Mouse (Mus musculus) retina, postnatal 1 day (tissue): ENCODE results near the gene Gtf3a.

Source experiments
- DNase-seq: peaks from one replicate; pipeline ENCODE4 v3.0.0-alpha.2; 2012

Gtf3a gene

DNA sequence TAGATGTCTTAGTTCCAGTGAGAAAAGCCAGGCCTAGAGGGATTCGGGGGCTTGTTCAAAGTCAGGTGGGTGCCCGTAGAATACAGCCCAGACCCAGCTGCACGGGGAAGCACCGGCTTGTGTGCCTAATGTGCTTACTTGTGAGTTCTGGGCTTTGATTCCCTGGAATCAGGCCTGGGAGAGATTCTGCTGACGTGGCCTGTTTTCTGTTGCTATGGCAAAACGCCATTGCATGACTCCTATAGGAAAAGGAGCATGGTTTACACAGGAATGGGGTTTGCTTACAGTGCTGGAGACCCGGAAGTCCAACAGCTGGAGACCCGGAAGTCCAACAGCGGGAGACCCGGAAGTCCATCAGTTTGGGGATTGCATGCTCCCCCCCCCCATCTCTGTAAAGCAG, 39.1 kb downstream of the Gtf3a start:
- no peak for DNase-seq

DNA sequence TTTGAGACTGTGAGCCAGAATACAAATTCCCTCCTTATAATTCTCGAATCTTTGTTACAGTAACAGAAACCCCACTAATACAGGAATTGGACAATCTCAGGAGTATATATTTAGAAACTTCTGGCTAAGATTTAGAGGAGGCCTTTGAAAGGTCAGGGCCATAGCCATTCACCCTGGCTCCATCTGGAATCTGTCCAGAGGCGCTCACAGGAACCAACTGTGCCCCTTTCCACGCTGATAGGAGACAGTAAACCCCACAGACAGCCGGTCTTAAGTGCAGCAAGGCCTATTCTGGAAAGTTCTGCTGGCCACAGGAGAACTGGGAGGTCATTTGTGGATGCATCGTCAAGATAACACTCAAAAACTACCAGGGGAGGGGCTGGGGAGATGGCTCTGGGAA, 40.6 kb downstream of the Gtf3a start:
- DNase-seq, result no peak

- no peak for DNase-seq
Measured at GRCm38 (mm10) chr5:146993509-146993908, 45.1 kb downstream of the Gtf3a start.

DNA sequence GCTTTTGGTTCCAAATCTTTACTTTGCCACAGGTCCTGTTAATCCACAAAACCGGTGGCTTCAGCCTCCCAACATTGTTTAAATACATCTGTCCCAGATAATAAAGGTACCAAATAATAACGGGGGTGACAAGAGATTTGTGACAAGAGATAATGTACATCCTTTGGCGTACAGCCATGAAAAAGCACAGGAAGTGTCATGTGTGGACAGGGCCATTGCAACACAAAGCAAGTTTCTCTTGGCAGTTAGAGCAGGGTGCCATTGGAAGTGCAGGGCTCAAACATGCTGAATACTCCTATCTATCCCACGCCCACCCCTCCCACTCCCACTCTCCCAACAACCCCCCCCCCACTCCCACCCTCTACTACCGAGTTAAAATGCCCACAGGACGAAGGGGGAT, 46.5 kb downstream of the Gtf3a start:
- no peak for DNase-seq

DNA sequence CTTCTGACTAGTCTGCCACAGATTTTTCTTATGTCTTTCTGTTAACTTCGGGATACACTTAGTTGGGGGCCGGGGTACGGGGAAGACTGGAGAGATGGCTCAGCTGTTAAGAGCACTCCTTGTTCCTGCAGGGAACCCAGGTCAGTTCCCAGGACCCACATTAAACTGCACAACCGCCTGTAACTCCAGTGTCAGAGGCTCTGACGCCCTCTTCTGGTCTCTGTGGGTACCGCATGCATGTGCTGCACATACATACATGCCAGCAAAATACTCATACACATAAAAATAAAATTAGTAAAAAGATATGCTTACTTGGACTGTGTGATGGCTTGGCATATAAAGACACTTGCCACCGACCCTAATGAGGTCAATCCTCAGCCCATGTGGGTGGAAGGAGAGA, 48.4 kb downstream of the Gtf3a start:
- DNase-seq, result no peak

- no peak for DNase-seq
Measured at GRCm38 (mm10) chr5:146998802-146999201, 50.3 kb downstream of the Gtf3a start.

GRCm38 (mm10) chr5:147001312-147001711, 52.9 kb downstream of the Gtf3a start:
- DNase-seq, result no peak

DNA sequence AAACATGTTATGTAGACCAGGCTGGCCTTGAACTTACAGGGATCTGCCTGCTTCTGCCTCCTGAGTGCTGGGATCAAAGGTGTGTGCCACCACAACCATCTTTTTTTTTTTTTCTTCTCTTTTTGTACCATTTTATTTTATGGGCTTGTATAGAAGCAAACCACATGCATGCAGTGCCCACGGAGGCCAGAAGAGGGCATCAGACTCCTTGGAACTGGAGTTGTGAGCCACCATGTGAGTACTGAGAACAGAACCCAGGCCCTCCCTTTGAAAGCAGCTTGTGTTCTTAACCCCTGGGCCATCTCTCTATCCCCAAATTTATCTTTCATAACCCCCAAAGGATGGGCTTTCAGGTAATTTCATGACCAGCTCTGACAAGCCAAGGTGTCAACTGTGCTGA, 54.8 kb downstream of the Gtf3a start:
- no peak for DNase-seq
